Mouse (Mus musculus) adrenal gland, adult 8-10 months (tissue): Measurements from ENCODE around the gene Pnpla5. TPM values are rescaled to one million over a fixed set of nuclear protein-coding genes. Genes with fewer than 3 reads are reported as not detected.

ENCODE experiments used
- microRNA-seq, 2 experiments: library from miRNA; unstranded; fragments of <30 nt; microRNA quantifications; one replicate each; pipeline ENCODE4 v1.2.0; 2022
- total RNA-seq, 4 experiments: library from RNA; stranded (reverse); gene quantifications; 2 replicates each; pipeline ENCODE4 v1.2.4; 2022

The Pnpla5 gene
- total RNA-seq, 4 experiments from 2014 or later = 0.13 TPM; not detected in 3

Small RNA genes lying within 50 kb of the gene (microRNA-seq; reads per million reads assigned to microRNA genes)
- 0.17 to 0.35 reads per million in 2 experiments for gene Mir6392

Other genes with a start within 250 kb of the Pnpla5 start
- under 1 TPM in 1 of 4 experiments, not detected in 3; 0.38 TPM for gene Efcab6, start 57.8 kb downstream of the Pnpla5 start, total RNA-seq
- gene Sult4a1, start 17.4 kb downstream of the Pnpla5 start, total RNA-seq = 1 to 10 TPM; 5.7 to 8.2 (median 6.0) TPM
- gene Pnpla3, start 44.7 kb upstream of the Pnpla5 start, total RNA-seq = 100 to 1,000 TPM in 1 of 4 experiments, 10 to 100 TPM in 3; 14.6 to 106 (median 31.8) TPM
- 100 to 1,000 TPM; 125 to 142 (median 131) TPM for gene Samm50, start 69.1 kb upstream of the Pnpla5 start, total RNA-seq
- gene Parvb, start 108.9 kb upstream of the Pnpla5 start, total RNA-seq = 10 to 100 TPM; 16.3 to 21.4 (median 19.9) TPM
- gene Parvg, start 200.9 kb upstream of the Pnpla5 start, total RNA-seq = 1 to 10 TPM; 3.1 to 9.0 (median 5.0) TPM